Mouse (Mus musculus) heart, adult 2 months (tissue): ENCODE results near the gene Cyp2b19. TPM values are rescaled to one million over a fixed set of nuclear protein-coding genes. Genes with fewer than 3 reads are reported as not detected.
"Not testable (repeated sequence)": the region's sequence is repeated elsewhere in the genome, so short reads cannot be mapped to it uniquely, and the experiment has no call there.

Experiments
- DNase-seq, 2 experiments: peaks; one replicate each; pipeline ENCODE4 v3.0.0; 2021
- H3K27ac ChIP-seq: fragments of 200-600 bp; 2 replicates; pipeline ENCODE4 v1.8.1; 2022
- H3K27me3 ChIP-seq: fragments of 200-500 bp; 2 replicates; pipeline ENCODE4 v1.6.1; 2012; ENCODE audit warnings: mild to moderate bottlenecking, low read length, inconsistent platforms, mixed read lengths; ENCODE audit not compliant: control insufficient read depth, insufficient read depth
- H3K36me3 ChIP-seq: fragments of 200-500 bp; 2 replicates; pipeline ENCODE4 v1.6.1; 2012; ENCODE audit warnings: low read length, inconsistent platforms; ENCODE audit not compliant: control insufficient read depth, insufficient read depth
- H3K4me1 ChIP-seq: fragments of 200-500 bp; 2 replicates; pipeline ENCODE4 v1.6.1; 2011; ENCODE audit warnings: low read length; ENCODE audit not compliant: control insufficient read depth, insufficient read depth
- H3K4me3 ChIP-seq: fragments of 200-600 bp; 2 replicates; pipeline ENCODE4 v1.8.1; 2022
- H3K79me2 ChIP-seq: fragments of 200-500 bp; replicated peaks from 2 replicates; pipeline ENCODE4 v1.6.1; 2012; ENCODE audit warnings: mild to moderate bottlenecking, inconsistent platforms, low read length, moderate library complexity, mixed read lengths; ENCODE audit not compliant: control insufficient read depth, insufficient read depth
- H3K9ac ChIP-seq: fragments of 200-500 bp; 2 replicates; pipeline ENCODE4 v1.6.1; 2012; ENCODE audit warnings: low read depth, mild to moderate bottlenecking, control low read depth, inconsistent platforms, low read length, mixed read lengths
- CTCF ChIP-seq: fragments of 200-600 bp; IDR thresholded peaks from 2 replicates; pipeline ENCODE4 v1.8.1; 2022; ENCODE audit warnings: antibody characterized with exemption, mild to moderate bottlenecking, moderate library complexity
- EP300 ChIP-seq: fragments of 200-500 bp; IDR thresholded peaks from 2 replicates; pipeline ENCODE4 v1.6.1; 2011; ENCODE audit warnings: low read depth, low read length, control low read depth; ENCODE audit not compliant: insufficient read depth
- POLR2A ChIP-seq: fragments of 200-500 bp; IDR thresholded peaks from 2 replicates; pipeline ENCODE4 v1.6.1; 2011; ENCODE audit warnings: mild to moderate bottlenecking, low read depth, low read length, control low read depth; ENCODE audit not compliant: insufficient read depth
- WGBS: fragments of 180-500 bp; shearing (Covaris S2); methylation state at CpG from one replicate; pipeline ENCODE4 v1.1.7; 2018; 5-methylcytosine and 5-hydroxymethylcytosine counted together
- intact Hi-C: fragments of 180-260 bp; cut with DNase I; formaldehyde crosslinking; loops from one replicate; pipeline ENCODE4 v1.15.1; 2025
- polyA plus RNA-seq: library from polyadenylated mRNA; depleted of rRNA; stranded (reverse); fragments of >200 nt; gene quantifications from 2 replicates; pipeline ENCODE4 v1.2.3, GENCODE M21; 2012
- total RNA-seq, 2 experiments: library from RNA; stranded (reverse); gene quantifications; 2 replicates each; pipeline ENCODE4 v1.2.3; 2021

Cyp2b19 gene
- total and polyA plus RNA-seq, 3 experiments = not detected

- no peak overlapping the region for H3K9ac ChIP-seq
- DNase-seq = no peak
- no peak overlapping the region for H3K4me3 ChIP-seq
- WGBS = 12% methylated on average over 11 of the region's 11 CpGs
- no peaks in the 10 kb centered on the region for H3K27me3 ChIP-seq
- H3K27ac ChIP-seq = no peak overlapping the region
- intact Hi-C loops = no loop called here
- H3K4me1 ChIP-seq = no peaks in the 10 kb centered on the region
- H3K36me3 ChIP-seq = no peaks in the 10 kb centered on the region
- TF ChIP-seq POLR2A (no peak), CTCF (no peak), EP300 (no peak)
- H3K79me2 ChIP-seq = no peaks in the 10 kb centered on the region
Measured at GRCm38 (mm10) chr7:26780510-26780909, 23.6 kb downstream of the Cyp2b19 start.

- intact Hi-C loops = no loop called here
- Histone ChIP-seq H3K4me3 (no peak overlapping the region), H3K36me3 (no peaks in the 10 kb centered on the region), H3K27ac (no peak overlapping the region), H3K9ac (no peak overlapping the region), H3K79me2 (no peaks in the 10 kb centered on the region), H3K27me3 (no peaks in the 10 kb centered on the region), H3K4me1 (no peaks in the 10 kb centered on the region)
- WGBS = 25% methylated on average over 8 of the region's 8 CpGs
- no peak for TF ChIP-seq CTCF
- no peak for TF ChIP-seq EP300
- no peak for TF ChIP-seq POLR2A
- DNase-seq = no peak
Measured at GRCm38 (mm10) chr7:26780998-26781766, 24.2 kb downstream of the Cyp2b19 start.

- no peaks in the 10 kb centered on the region for H3K79me2 ChIP-seq
- intact Hi-C loops = no loop called here
- H3K9ac ChIP-seq = no peak overlapping the region
- no peak for DNase-seq
- no peak overlapping the region for H3K4me3 ChIP-seq
- no peaks in the 10 kb centered on the region for H3K36me3 ChIP-seq
- 39% methylated on average over 8 of the region's 8 CpGs for WGBS
- no peak overlapping the region for H3K27ac ChIP-seq
- no peaks in the 10 kb centered on the region for H3K27me3 ChIP-seq
- H3K4me1 ChIP-seq = no peaks in the 10 kb centered on the region
- TF ChIP-seq POLR2A (no peak), CTCF (no peak), EP300 (no peak)
Measured at GRCm38 (mm10) chr7:26781767-26782131, 24.8 kb downstream of the Cyp2b19 start.

GRCm38 (mm10) chr7:26783163-26783562 is 26.2 kb downstream of the Cyp2b19 start:
- Histone ChIP-seq H3K4me1 (no peaks in the 10 kb centered on the region), H3K4me3 (no peak overlapping the region), H3K79me2 (no peaks in the 10 kb centered on the region), H3K9ac (no peak overlapping the region), H3K27ac (no peak overlapping the region), H3K27me3 (no peaks in the 10 kb centered on the region), H3K36me3 (no peaks in the 10 kb centered on the region)
- intact Hi-C loops = no loop called here
- TF ChIP-seq POLR2A = no peak
- TF ChIP-seq CTCF = no peak
- TF ChIP-seq EP300 = no peak
- 40% methylated on average over 5 of the region's 5 CpGs for WGBS
- DNase-seq = peak in 1 of 2 experiments; percentile 25

- H3K4me1 ChIP-seq, H3K27me3 ChIP-seq, H3K27ac ChIP-seq, DNase-seq, H3K79me2 ChIP-seq, H3K9ac ChIP-seq, H3K4me3 ChIP-seq, H3K36me3 ChIP-seq, intact Hi-C loops: not testable (repeated sequence)
- WGBS = 49% methylated on average over 1 of the region's 1 CpGs
Measured at GRCm38 (mm10) chr7:26786013-26786412, 29.1 kb downstream of the Cyp2b19 start.

- Histone ChIP-seq H3K36me3 (no peaks in the 10 kb centered on the region), H3K4me1 (no peaks in the 10 kb centered on the region), H3K9ac (no peak overlapping the region), H3K79me2 (no peaks in the 10 kb centered on the region), H3K27me3 (no peaks in the 10 kb centered on the region), H3K27ac (no peak overlapping the region), H3K4me3 (no peak overlapping the region)
- TF ChIP-seq CTCF = no peak
- no peak for TF ChIP-seq EP300
- no peak for TF ChIP-seq POLR2A
- 62% methylated on average over 6 of the region's 6 CpGs for WGBS
- no peak for DNase-seq
- intact Hi-C loops = no loop called here
Measured at GRCm38 (mm10) chr7:26789984-26790383, 33.0 kb downstream of the Cyp2b19 start.
